ENCODE assay signal across 11 mouse cellular contexts in genomic region chr15:77683944-77684343, GRCm38 (mm10). TPM values are rescaled to one million over a fixed set of nuclear protein-coding genes. Genes with fewer than 3 reads are reported as not detected.
A peak's percentile ranks its signal among the peaks of the same experiment; 100 is the strongest.
DNase-seq lines count a peak whose midpoint lies in the region; ATAC-seq and TF ChIP-seq lines count a peak whose summit lies in the region.
"Not testable (repeated sequence)": the region's sequence is repeated elsewhere in the genome, so short reads cannot be mapped to it uniquely, and the experiment has no call there.
"Had no signal": no experiment of that assay in that cellular context is flagged by ENCODE, and none has a peak within 500 bp of the region (broad histone marks: within the 10 kb centered on the region; RNA-seq: fewer than 3 reads in every experiment).

No protein-coding gene starts in this region.

- not testable (repeated sequence) for H3K9me3 ChIP-seq in ES-Bruce4 (replicated peaks; ENCODE audit: control insufficient read depth, insufficient read depth, low read length, poor library complexity, severe bottlenecking); forebrain, embryonic 10.5 days; liver, embryonic 14.5 days (ENCODE audit: control insufficient read depth, low read length)

- WGBS in forebrain, embryonic 10.5 days: 19% methylated on average over 11 of the region's 11 CpGs
- WGBS in liver, embryonic 14.5 days (ENCODE audit: insufficient replicate concordance): 9% methylated on average over 7 of the region's 11 CpGs
- 16% methylated on average over 11 of the region's 11 CpGs for WGBS in olfactory bulb, adult 2 months

- H3K36me3 ChIP-seq in ES-Bruce4 (ENCODE audit: control insufficient read depth, insufficient read depth, low read length, poor library complexity, severe bottlenecking); forebrain, embryonic 10.5 days (replicated peaks); liver, embryonic 14.5 days (replicated peaks; ENCODE audit: control insufficient read depth, insufficient read depth, low read depth): not testable (repeated sequence)

- H3K4me2 ChIP-seq in liver, embryonic 14.5 days (ENCODE audit: low read depth): not testable (repeated sequence)

- peak; percentile 45 for TF ChIP-seq CTCF in ES-Bruce4 (IDR thresholded peaks at IDR 0.05; ENCODE audit: low read depth, low read length)
- peak; percentile 73 for TF ChIP-seq CTCF in liver, embryonic 14.5 days (IDR thresholded peaks at IDR 0.05; ENCODE audit: low read depth)
- peak; percentile 27; the same call in 1 of the 2 replicates for TF ChIP-seq CTCF in olfactory bulb, adult 2 months (IDR thresholded peaks at IDR 0.05; ENCODE audit: insufficient read depth, low read depth, low read length)

- H3K27me3 ChIP-seq in ES-Bruce4 (ENCODE audit: control insufficient read depth, insufficient read depth, low read length, poor library complexity, severe bottlenecking); forebrain, embryonic 10.5 days (ENCODE audit: poor library complexity, severe bottlenecking); liver, embryonic 14.5 days (ENCODE audit: control insufficient read depth, insufficient read depth, low read length): not testable (repeated sequence)

- intact Hi-C loops in heart, postnatal 10 days (cut with DNase I): loop anchor here (5.0 kb wide), 1 partner anchor 162 kb away; no protein-coding TSS in a partner anchor

- H3K9ac ChIP-seq in ES-Bruce4 (ENCODE audit: low read depth, poor library complexity, severe bottlenecking); liver, embryonic 14.5 days (replicated peaks): not testable (repeated sequence)

- DNase-seq in brain, adult 2 months (ENCODE audit: low read depth, low spot score): peak; percentile 3
- peak; percentile 15 for DNase-seq in forebrain, embryonic 10.5 days (ENCODE audit: extremely low spot score, low spot score)
- peak; percentile 28 to 57 for DNase-seq in heart, postnatal 10 days
- peak; percentile 14 to 73 for DNase-seq in kidney, postnatal 36 days
- DNase-seq in liver, embryonic 14.5 days (ENCODE audit: low read depth in 3 of 3, low spot score in 3 of 3): not testable (repeated sequence)
- peak; percentile 48 for DNase-seq in thymus, postnatal 14 days

- TF ChIP-seq POLR2A in ES-Bruce4 (IDR thresholded peaks at IDR 0.05; ENCODE audit: insufficient read depth, low read length); olfactory bulb, adult 2 months (IDR thresholded peaks at IDR 0.05; ENCODE audit: insufficient read depth, low read depth, low read length): not testable (repeated sequence)

- H3K27ac ChIP-seq in ES-Bruce4 (ENCODE audit: insufficient read depth, low read length); forebrain, embryonic 10.5 days; liver, embryonic 14.5 days; olfactory bulb, adult 2 months (ENCODE audit: insufficient read depth, low read depth, low read length): not testable (repeated sequence)

- TF ChIP-seq EP300 in ES-Bruce4 (IDR thresholded peaks at IDR 0.05; ENCODE audit: insufficient read depth, low read depth, low read length); liver, embryonic 14.5 days (IDR thresholded peaks at IDR 0.05; ENCODE audit: low read depth): not testable (repeated sequence)

- H3K4me1 ChIP-seq in ES-Bruce4 (ENCODE audit: control insufficient read depth, insufficient read depth, low read length); forebrain, embryonic 10.5 days; liver, embryonic 14.5 days (replicated peaks; ENCODE audit: control insufficient read depth in 2 of 2, insufficient read depth in 2 of 2, low read length in 1 of 2); olfactory bulb, adult 2 months (ENCODE audit: control insufficient read depth, insufficient read depth, low read length): not testable (repeated sequence)

- not testable (repeated sequence) for ATAC-seq in liver, embryonic 14.5 days (ENCODE audit: insufficient read depth)

- H3K4me3 ChIP-seq in ES-Bruce4 (ENCODE audit: low read depth, low read length); forebrain, embryonic 10.5 days; liver, embryonic 14.5 days (ENCODE audit: insufficient read depth in 1 of 2, low read depth in 2 of 2, low read length in 2 of 2); olfactory bulb, adult 2 months (ENCODE audit: insufficient read depth, low read depth, low read length): not testable (repeated sequence)

RNA-seq across cellular contexts. Expression of gene Apol7e, which starts 14.7 kb away (rescaled TPM):
- 0.54 TPM in 1 of 2 replicates, not detected in the other for polyA plus RNA-seq in ES-Bruce4 (2011; ENCODE audit: insufficient read depth, insufficient read length, low read depth, missing spikeins)
- polyA plus RNA-seq in forebrain, embryonic 10.5 days (2016; fragmentation: Nextera tagmentation; extraction: Ambion mirVana): not detected in 2 replicates
- total RNA-seq in heart, postnatal 10 days (2021): under 1 TPM in 1 of 2 experiments, not detected in 1; 0.15 TPM
- polyA plus RNA-seq in liver, embryonic 14.5 days (2012; rRNA removed): 0.02 TPM in 1 of 2 replicates, not detected in the other
- polyA plus RNA-seq in liver, embryonic 14.5 days (2014; fragmentation: Nextera tagmentation; extraction: Ambion mirVana): not detected in 2 replicates
- polyA plus RNA-seq in olfactory bulb, adult 2 months (2012; ENCODE audit: insufficient read depth, insufficient read length, low replicate concordance, missing spikeins): not detected in 2 replicates
- polyA plus RNA-seq: embryonic facial prominence, embryonic 13.5 days had no signal

RNA-seq across cellular contexts. Expression of gene Apol11b, which starts 40.9 kb away (rescaled TPM):
- polyA plus RNA-seq in ES-Bruce4 (2011; ENCODE audit: insufficient read depth, insufficient read length, low read depth, missing spikeins): not detected in 2 replicates
- polyA plus RNA-seq in forebrain, embryonic 10.5 days (2016; fragmentation: Nextera tagmentation; extraction: Ambion mirVana): not detected in 2 replicates
- under 1 TPM; 0.17 to 0.77 TPM for total RNA-seq in heart, postnatal 10 days (2021)
- polyA plus RNA-seq in liver, embryonic 14.5 days (2012; rRNA removed): 2.2 and 3.6 TPM in 2 replicates
- 6.3 and 6.9 TPM in 2 replicates for polyA plus RNA-seq in liver, embryonic 14.5 days (2014; fragmentation: Nextera tagmentation; extraction: Ambion mirVana)
- not detected in 2 replicates for polyA plus RNA-seq in olfactory bulb, adult 2 months (2012; ENCODE audit: insufficient read depth, insufficient read length, low replicate concordance, missing spikeins)
- total RNA-seq: granulocyte monocyte progenitor cell, adult 5-6 weeks; megakaryocyte progenitor cell, adult 5-6 weeks had no signal

RNA-seq across cellular contexts. Expression of gene Apol9b, which starts 44.9 kb away (rescaled TPM):
- not detected in 2 replicates for polyA plus RNA-seq in ES-Bruce4 (2011; ENCODE audit: insufficient read depth, insufficient read length, low read depth, missing spikeins)
- polyA plus RNA-seq in forebrain, embryonic 10.5 days (2016; fragmentation: Nextera tagmentation; extraction: Ambion mirVana): not detected in 2 replicates
- total RNA-seq in heart, postnatal 10 days (2021): not detected
- polyA plus RNA-seq in liver, embryonic 14.5 days (2012; rRNA removed): 0.04 and 0.05 TPM in 2 replicates
- 0.06 TPM in 1 of 2 replicates, not detected in the other for polyA plus RNA-seq in liver, embryonic 14.5 days (2014; fragmentation: Nextera tagmentation; extraction: Ambion mirVana)
- not detected in 2 replicates for polyA plus RNA-seq in olfactory bulb, adult 2 months (2012; ENCODE audit: insufficient read depth, insufficient read length, low replicate concordance, missing spikeins)
- total RNA-seq: granulocyte monocyte progenitor cell, adult 5-6 weeks; megakaryocyte progenitor cell, adult 5-6 weeks had no signal
- polyA plus RNA-seq: embryonic facial prominence, embryonic 13.5 days had no signal
